Mouse (Mus musculus) testis, adult 2 months (tissue): ENCODE measurements at regions not wholly inside any gene's neighbourhood (a gene's known extent, or its start where the extent isn't known, plus 50 kb on each side); places are given as distances from the start of the nearest gene placed in this dataset.

ENCODE experiments used
- H3K27ac ChIP-seq: fragments of 200-500 bp; 2 replicates; pipeline ENCODE4 v1.5.1; 2012; ENCODE audit warnings: low read depth, low read length; ENCODE audit not compliant: control insufficient read depth, insufficient read depth
- H3K27me3 ChIP-seq: fragments of 200-500 bp; 2 replicates; pipeline ENCODE4 v1.6.1; 2012; ENCODE audit warnings: mild to moderate bottlenecking, low read length, moderate library complexity; ENCODE audit not compliant: control insufficient read depth, insufficient read depth
- H3K36me3 ChIP-seq: fragments of 200-500 bp; 2 replicates; pipeline ENCODE4 v1.6.1; 2012; ENCODE audit warnings: mild to moderate bottlenecking, low read length; ENCODE audit not compliant: control insufficient read depth, insufficient read depth
- H3K4me1 ChIP-seq: fragments of 200-500 bp; 2 replicates; pipeline ENCODE4 v1.6.1; 2012; ENCODE audit warnings: low read length; ENCODE audit not compliant: control insufficient read depth, insufficient read depth
- H3K4me3 ChIP-seq: fragments of 200-500 bp; 2 replicates; pipeline ENCODE4 v1.5.1; 2012; ENCODE audit warnings: low read depth, mild to moderate bottlenecking, low read length, moderate library complexity, mixed read lengths; ENCODE audit not compliant: control insufficient read depth
- CTCF ChIP-seq: fragments of 200-500 bp; IDR thresholded peaks from 2 replicates; pipeline ENCODE4 v1.5.1; 2012; ENCODE audit warnings: low read depth, mild to moderate bottlenecking, inconsistent platforms, low read length, moderate library complexity; ENCODE audit not compliant: control insufficient read depth, insufficient read depth, insufficient replicate concordance
- POLR2A ChIP-seq: fragments of 200-500 bp; IDR thresholded peaks from 2 replicates; pipeline ENCODE4 v1.6.1; 2012; ENCODE audit warnings: low read depth, mild to moderate bottlenecking, inconsistent platforms, low read length, moderate library complexity; ENCODE audit not compliant: control insufficient read depth

GRCm38 (mm10) chr12:70628384-70629365 lies 175.8 kb downstream of the Tmx1 start:
- Histone ChIP-seq H3K27ac (no peak overlapping the region), H3K4me1 (no peaks in the 10 kb centered on the region), H3K36me3 (no peaks in the 10 kb centered on the region), H3K27me3 (no peaks in the 10 kb centered on the region), H3K4me3 (no peak overlapping the region)
- TF ChIP-seq POLR2A (no peak), CTCF (no peak)

GRCm38 (mm10) chr12:70629371-70629770 lies 176.5 kb downstream of the Tmx1 start:
- Histone ChIP-seq H3K4me3 (no peak overlapping the region), H3K4me1 (no peaks in the 10 kb centered on the region), H3K36me3 (no peaks in the 10 kb centered on the region), H3K27ac (no peak overlapping the region), H3K27me3 (no peaks in the 10 kb centered on the region)
- TF ChIP-seq POLR2A (no peak), CTCF (no peak)

DNA sequence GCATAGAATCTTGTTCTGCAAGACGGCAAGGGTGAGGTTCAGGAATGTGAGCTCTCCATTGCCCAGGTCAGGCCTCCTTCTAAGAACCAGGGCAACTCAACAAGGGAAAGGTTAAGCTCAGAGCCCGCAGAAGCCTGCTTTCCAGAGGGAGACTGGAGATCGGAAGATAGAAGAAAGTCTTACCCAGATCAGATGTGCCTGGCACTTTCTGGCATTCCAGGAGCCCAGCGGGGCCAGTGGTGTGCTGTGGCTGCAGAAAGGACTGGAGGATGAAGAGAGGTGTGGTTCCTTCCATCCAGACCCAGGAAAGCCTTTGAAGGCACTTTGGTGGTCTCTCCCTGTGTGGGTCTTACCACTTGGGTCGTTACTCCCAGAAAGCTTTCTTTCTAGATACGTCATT lies 178.4 kb downstream of the Tmx1 start:
- no peaks in the 10 kb centered on the region for H3K27me3 ChIP-seq
- no peak overlapping the region for H3K27ac ChIP-seq
- no peak overlapping the region for H3K4me3 ChIP-seq
- no peak for TF ChIP-seq POLR2A
- no peak for TF ChIP-seq CTCF
- no peaks in the 10 kb centered on the region for H3K36me3 ChIP-seq
- no peaks in the 10 kb centered on the region for H3K4me1 ChIP-seq

- Histone ChIP-seq H3K27me3 (no peaks in the 10 kb centered on the region), H3K4me1 (no peaks in the 10 kb centered on the region), H3K4me3 (no peak overlapping the region), H3K36me3 (no peaks in the 10 kb centered on the region), H3K27ac (no peak overlapping the region)
- TF ChIP-seq POLR2A, result no peak
Measured at GRCm38 (mm10) chr12:70633194-70633593, 180.3 kb downstream of the Tmx1 start.

- Histone ChIP-seq H3K27ac (no peak overlapping the region), H3K4me3 (no peak overlapping the region), H3K27me3 (no peaks in the 10 kb centered on the region), H3K36me3 (no peaks in the 10 kb centered on the region), H3K4me1 (no peaks in the 10 kb centered on the region)
- no peak for TF ChIP-seq POLR2A
- TF ChIP-seq CTCF, result no peak
Measured at GRCm38 (mm10) chr12:70633622-70634365, 180.9 kb downstream of the Tmx1 start.

DNA sequence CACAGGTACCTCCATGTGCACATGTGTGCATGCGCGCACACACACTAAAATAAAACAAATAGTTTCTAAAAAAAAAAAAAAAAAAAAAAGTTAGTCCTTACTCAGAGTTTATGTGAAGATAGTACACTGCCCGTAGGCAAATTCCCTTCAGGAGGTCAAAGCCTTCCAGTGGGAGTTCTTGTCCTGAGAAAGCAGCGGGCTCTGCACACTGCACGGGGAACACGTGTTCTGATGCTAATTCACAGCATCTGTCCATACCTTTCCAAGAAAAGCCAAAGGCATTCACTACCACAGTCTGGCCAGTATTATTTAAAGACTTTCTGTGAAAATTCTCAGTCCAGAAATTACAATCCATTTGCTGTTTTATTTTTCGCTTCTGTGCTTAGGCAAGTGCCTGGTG lies 183.1 kb downstream of the Tmx1 start:
- TF ChIP-seq POLR2A, result no peak
- TF ChIP-seq CTCF, result no peak
- H3K27ac ChIP-seq, result no peak overlapping the region
- no peak overlapping the region for H3K4me3 ChIP-seq
- no peaks in the 10 kb centered on the region for H3K4me1 ChIP-seq
- no peaks in the 10 kb centered on the region for H3K27me3 ChIP-seq
- H3K36me3 ChIP-seq, result no peaks in the 10 kb centered on the region

GRCm38 (mm10) chr12:70640186-70640585 lies 185.1 kb upstream of the Frmd6 start:
- Histone ChIP-seq H3K27me3 (no peaks in the 10 kb centered on the region), H3K36me3 (no peaks in the 10 kb centered on the region), H3K4me3 (no peak overlapping the region), H3K27ac (no peak overlapping the region), H3K4me1 (no peaks in the 10 kb centered on the region)
- TF ChIP-seq CTCF, result no peak
- no peak for TF ChIP-seq POLR2A
